Mouse (Mus musculus): ENCODE results near the gene Syt12. TPM values are rescaled to one million over a fixed set of nuclear protein-coding genes. Genes with fewer than 3 reads are reported as not detected.

The Syt12 gene
- polyA plus RNA-seq, 1 experiment from 2014 or later: 2.5 TPM

- H3K4me2 ChIP-seq (replicated peaks; ENCODE audit: low read depth): no peak overlapping the region
- DNase-seq (ENCODE audit: low spot score) (peak; percentile 27), ATAC-seq (ENCODE audit: low FRiP score, low TSS enrichment) (peak; percentile 34; the same call in 1 of the 2 replicates)
- H3K9me3 ChIP-seq (ENCODE audit: control insufficient read depth, low read length): no peaks in the 10 kb centered on the region
- H3K36me3 ChIP-seq (ENCODE audit: control insufficient read depth, insufficient read depth, low read length): peaks cover 4% of the 10 kb centered on the region; the same call in 1 of the 2 replicates
- WGBS: 59% methylated on average over 8 of the region's 8 CpGs
- no peaks in the 10 kb centered on the region for H3K27me3 ChIP-seq (ENCODE audit: control insufficient read depth, insufficient read depth, low read length)
- H3K27ac ChIP-seq (replicated peaks): peak overlapping the region; percentile 84
- no peak for TF ChIP-seq CTCF (IDR thresholded peaks at IDR 0.05; ENCODE audit: low read depth)
- no peak for TF ChIP-seq EP300 (optimal IDR thresholded peaks at IDR 0.05)
- no peak overlapping the region for H3K9ac ChIP-seq (ENCODE audit: low read length)
- H3K4me1 ChIP-seq (replicated peaks; ENCODE audit: control insufficient read depth, insufficient read depth): no peaks in the 10 kb centered on the region
- H3K4me3 ChIP-seq (ENCODE audit: low read depth, low read length): no peak overlapping the region
These were observed 56.9 kb downstream of the Syt12 start for GRCm38 (mm10) chr19:4420153-4420910.

DNA sequence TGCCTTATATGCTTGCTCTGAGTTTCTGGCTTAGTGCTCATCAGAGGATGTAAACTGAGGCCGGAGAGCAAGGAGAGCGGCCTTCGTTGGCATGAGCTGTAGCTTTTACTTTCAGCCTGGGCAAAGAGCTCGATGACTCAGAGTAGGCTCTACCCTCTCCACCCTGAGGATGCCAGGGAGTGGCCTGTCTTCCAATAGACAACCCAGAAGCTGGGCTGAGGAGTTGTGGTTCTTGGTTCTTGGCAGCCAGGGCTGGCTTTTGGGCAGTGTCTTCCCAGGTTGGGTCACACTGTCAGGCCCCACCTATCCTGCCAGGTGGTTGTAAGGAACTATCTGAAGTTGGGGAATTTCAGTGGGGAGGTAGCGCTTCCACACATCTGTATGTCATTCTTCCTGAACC, 57.5 kb downstream of the Syt12 start:
- H3K36me3 ChIP-seq (ENCODE audit: control insufficient read depth, insufficient read depth, low read length): no peaks in the 10 kb centered on the region
- no peak overlapping the region for H3K9ac ChIP-seq (ENCODE audit: low read length)
- no peaks in the 10 kb centered on the region for H3K4me1 ChIP-seq (replicated peaks; ENCODE audit: control insufficient read depth, insufficient read depth)
- no peak for DNase-seq (ENCODE audit: low spot score)
- H3K4me3 ChIP-seq (ENCODE audit: low read depth, low read length): no peak overlapping the region
- 81% methylated on average over 5 of the region's 5 CpGs for WGBS
- H3K9me3 ChIP-seq (ENCODE audit: control insufficient read depth, low read length): no peaks in the 10 kb centered on the region
- no peaks in the 10 kb centered on the region for H3K27me3 ChIP-seq (ENCODE audit: control insufficient read depth, insufficient read depth, low read length)
- TF ChIP-seq EP300 (optimal IDR thresholded peaks at IDR 0.05) (no peak), CTCF (IDR thresholded peaks at IDR 0.05; ENCODE audit: low read depth) (no peak)
- peak overlapping the region; percentile 84 for H3K27ac ChIP-seq (replicated peaks)
- ATAC-seq (ENCODE audit: low FRiP score, low TSS enrichment): peak; percentile 49
- no peak overlapping the region for H3K4me2 ChIP-seq (replicated peaks; ENCODE audit: low read depth)

DNA sequence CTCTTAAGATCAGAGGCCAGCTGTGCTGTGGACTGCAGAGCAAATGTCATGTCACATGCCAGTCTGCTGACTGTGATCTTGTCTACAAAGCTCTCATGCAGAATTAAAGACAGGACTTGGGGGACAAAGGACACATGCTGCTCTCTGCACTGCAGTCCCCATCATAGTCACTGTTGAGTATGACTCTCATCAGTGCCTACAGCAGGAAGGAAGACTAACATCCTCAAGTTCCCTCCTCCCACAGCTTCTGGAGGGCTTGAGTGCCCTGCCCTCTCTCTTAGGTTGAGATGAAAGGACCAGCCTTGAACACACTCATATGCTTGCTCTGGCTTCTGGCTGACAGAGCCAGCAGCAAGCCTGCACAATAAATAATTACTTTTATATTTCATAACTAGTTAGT, 59.5 kb downstream of the Syt12 start:
- DNase-seq (ENCODE audit: low spot score): no peak
- no peak for TF ChIP-seq EP300 (optimal IDR thresholded peaks at IDR 0.05)
- TF ChIP-seq CTCF (IDR thresholded peaks at IDR 0.05; ENCODE audit: low read depth): no peak

GRCm38 (mm10) chr19:4417183-4417582, 60.1 kb downstream of the Syt12 start:
- Histone ChIP-seq H3K9ac (ENCODE audit: low read length) (no peak overlapping the region), H3K4me2 (replicated peaks; ENCODE audit: low read depth) (no peak overlapping the region), H3K4me3 (ENCODE audit: low read depth, low read length) (no peak overlapping the region), H3K9me3 (ENCODE audit: control insufficient read depth, low read length) (no peaks in the 10 kb centered on the region), H3K4me1 (replicated peaks; ENCODE audit: control insufficient read depth, insufficient read depth) (no peaks in the 10 kb centered on the region), H3K36me3 (ENCODE audit: control insufficient read depth, insufficient read depth, low read length) (no peaks in the 10 kb centered on the region), H3K27me3 (ENCODE audit: control insufficient read depth, insufficient read depth, low read length) (no peaks in the 10 kb centered on the region), H3K27ac (replicated peaks) (no peak overlapping the region)
- DNase-seq (ENCODE audit: low spot score) (peak; percentile 79), ATAC-seq (ENCODE audit: low FRiP score, low TSS enrichment) (peak; percentile 73)
- TF ChIP-seq CTCF (IDR thresholded peaks at IDR 0.05; ENCODE audit: low read depth): peak; percentile 89
- no peak for TF ChIP-seq EP300 (optimal IDR thresholded peaks at IDR 0.05)
- 0% methylated on average over 1 of the region's 1 CpGs for WGBS

More for the DNA sequence above, 59.5 kb downstream of the Syt12 start:
- Histone ChIP-seq H3K4me3 (ENCODE audit: low read depth, low read length) (no peak overlapping the region), H3K27me3 (ENCODE audit: control insufficient read depth, insufficient read depth, low read length) (no peaks in the 10 kb centered on the region), H3K27ac (replicated peaks) (no peak overlapping the region), H3K4me1 (replicated peaks; ENCODE audit: control insufficient read depth, insufficient read depth) (no peaks in the 10 kb centered on the region), H3K36me3 (ENCODE audit: control insufficient read depth, insufficient read depth, low read length) (no peaks in the 10 kb centered on the region), H3K9me3 (ENCODE audit: control insufficient read depth, low read length) (no peaks in the 10 kb centered on the region), H3K4me2 (replicated peaks; ENCODE audit: low read depth) (no peak overlapping the region), H3K9ac (ENCODE audit: low read length) (no peak overlapping the region)
- ATAC-seq (ENCODE audit: low FRiP score, low TSS enrichment): no peak

DNA sequence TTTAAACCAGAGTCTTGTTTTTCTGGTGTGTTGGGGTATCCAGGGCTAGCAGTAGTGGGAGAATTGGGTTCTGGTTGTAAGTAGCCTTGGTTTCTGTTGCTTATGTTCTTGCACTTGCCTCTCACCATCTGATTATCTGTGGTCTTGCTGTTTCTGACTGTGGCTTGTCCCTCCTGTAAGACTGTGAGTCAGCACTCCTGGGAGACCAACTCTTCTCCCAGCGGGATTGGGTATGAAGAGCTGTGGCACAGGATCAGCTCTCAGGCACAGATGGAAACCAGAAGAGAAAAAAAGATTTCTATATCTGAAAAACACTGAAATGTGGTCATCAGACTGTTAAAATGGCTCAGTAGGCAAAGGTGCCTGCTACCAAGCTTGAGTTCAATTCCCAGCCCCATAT, 62.6 kb downstream of the Syt12 start:
- ATAC-seq (ENCODE audit: low FRiP score, low TSS enrichment) (no peak), DNase-seq (ENCODE audit: low spot score) (no peak)
- Histone ChIP-seq H3K4me1 (replicated peaks; ENCODE audit: control insufficient read depth, insufficient read depth) (no peaks in the 10 kb centered on the region), H3K36me3 (ENCODE audit: control insufficient read depth, insufficient read depth, low read length) (no peaks in the 10 kb centered on the region), H3K4me3 (ENCODE audit: low read depth, low read length) (no peak overlapping the region), H3K4me2 (replicated peaks; ENCODE audit: low read depth) (no peak overlapping the region), H3K9ac (ENCODE audit: low read length) (no peak overlapping the region), H3K27ac (replicated peaks) (no peak overlapping the region), H3K9me3 (ENCODE audit: control insufficient read depth, low read length) (no peaks in the 10 kb centered on the region), H3K27me3 (ENCODE audit: control insufficient read depth, insufficient read depth, low read length) (no peaks in the 10 kb centered on the region)
- WGBS: 79% methylated on average over 1 of the region's 1 CpGs
- TF ChIP-seq CTCF (IDR thresholded peaks at IDR 0.05; ENCODE audit: low read depth) (no peak), EP300 (optimal IDR thresholded peaks at IDR 0.05) (no peak)

- H3K27ac ChIP-seq (replicated peaks): no peak overlapping the region
- H3K36me3 ChIP-seq (ENCODE audit: control insufficient read depth, insufficient read depth, low read length): no peaks in the 10 kb centered on the region
- TF ChIP-seq CTCF (IDR thresholded peaks at IDR 0.05; ENCODE audit: low read depth) (no peak), EP300 (optimal IDR thresholded peaks at IDR 0.05) (peak; percentile 69)
- ATAC-seq (ENCODE audit: low FRiP score, low TSS enrichment) (no peak), DNase-seq (ENCODE audit: low spot score) (peak; percentile 11)
- no peaks in the 10 kb centered on the region for H3K27me3 ChIP-seq (ENCODE audit: control insufficient read depth, insufficient read depth, low read length)
- no peak overlapping the region for H3K4me3 ChIP-seq (ENCODE audit: low read depth, low read length)
- H3K9me3 ChIP-seq (ENCODE audit: control insufficient read depth, low read length): no peaks in the 10 kb centered on the region
- no peak overlapping the region for H3K4me2 ChIP-seq (replicated peaks; ENCODE audit: low read depth)
- WGBS: 50% methylated on average over 2 of the region's 2 CpGs
- H3K9ac ChIP-seq (ENCODE audit: low read length): no peak overlapping the region
- H3K4me1 ChIP-seq (replicated peaks; ENCODE audit: control insufficient read depth, insufficient read depth): no peaks in the 10 kb centered on the region
These were observed 68.2 kb downstream of the Syt12 start for GRCm38 (mm10) chr19:4409062-4409461.

Data from stomach, postnatal 0 days (tissue).